Mouse (Mus musculus): ENCODE data around the gene Flrt3. TPM values are rescaled to one million over a fixed set of nuclear protein-coding genes. Genes with fewer than 3 reads are reported as not detected.

Flrt3 gene
- polyA plus RNA-seq, 1 experiment from 2014 or later = 22.0 TPM

GRCm38 (mm10) chr2:140653481-140653880 lies 17.8 kb downstream of the Flrt3 start:
- H3K9ac ChIP-seq = no peak overlapping the region
- ATAC-seq (ENCODE audit: extremely low read depth, insufficient number of reproducible peaks, low FRiP score, low TSS enrichment) = no peak
- H3K27ac ChIP-seq (replicated peaks) = no peak overlapping the region
- H3K4me2 ChIP-seq = no peak overlapping the region
- H3K9me3 ChIP-seq = no peaks in the 10 kb centered on the region
- no peak overlapping the region for H3K4me3 ChIP-seq
- no peaks in the 10 kb centered on the region for H3K4me1 ChIP-seq
- H3K27me3 ChIP-seq (replicated peaks) = no peaks in the 10 kb centered on the region
- H3K36me3 ChIP-seq = peaks cover 9% of the 10 kb centered on the region; the same call in 1 of the 2 replicates

GRCm38 (mm10) chr2:140621730-140622337 lies 49.4 kb downstream of the Flrt3 start:
- Histone ChIP-seq H3K27me3 (replicated peaks) (no peaks in the 10 kb centered on the region), H3K4me2 (no peak overlapping the region), H3K4me1 (no peaks in the 10 kb centered on the region), H3K27ac (replicated peaks) (no peak overlapping the region), H3K36me3 (no peaks in the 10 kb centered on the region), H3K9ac (no peak overlapping the region), H3K9me3 (no peaks in the 10 kb centered on the region), H3K4me3 (no peak overlapping the region)
- ATAC-seq (ENCODE audit: extremely low read depth, insufficient number of reproducible peaks, low FRiP score, low TSS enrichment) = no peak
- 50% methylated on average over 2 of the region's 2 CpGs for WGBS

GRCm38 (mm10) chr2:140615451-140615850 lies 55.8 kb downstream of the Flrt3 start:
- Histone ChIP-seq H3K9me3 (no peaks in the 10 kb centered on the region), H3K4me1 (no peaks in the 10 kb centered on the region), H3K4me3 (no peak overlapping the region), H3K9ac (no peak overlapping the region), H3K4me2 (no peak overlapping the region), H3K27me3 (replicated peaks) (no peaks in the 10 kb centered on the region), H3K36me3 (no peaks in the 10 kb centered on the region), H3K27ac (replicated peaks) (no peak overlapping the region)
- WGBS = 87% methylated on average over 2 of the region's 2 CpGs
- no peak for ATAC-seq (ENCODE audit: extremely low read depth, insufficient number of reproducible peaks, low FRiP score, low TSS enrichment)

All from heart, embryonic 13.5 days (tissue).